Mouse (Mus musculus): ENCODE results near the gene Glt1d1. TPM values are rescaled to one million over a fixed set of nuclear protein-coding genes. Genes with fewer than 3 reads are reported as not detected.

Gene Glt1d1
- not detected for polyA plus RNA-seq (2017; shearing (Covaris generic))

GRCm38 (mm10) chr5:127632167-127633145 lies at the start of gene Glt1d1, which contains the start of gene Slc15a4:
TSS of gene Glt1d1 (plus strand) at chr5:127632262.
TSS of gene Slc15a4 (minus strand) at chr5:127632897.
- ATAC-seq: no peak

- no peak for ATAC-seq
These were observed 48.4 kb upstream of the Glt1d1 start for GRCm38 (mm10) chr5:127583658-127584057.

- ATAC-seq: no peak
These were observed 44.2 kb upstream of the Glt1d1 start for GRCm38 (mm10) chr5:127587854-127588253.

- ATAC-seq: no peak
These were observed 39.7 kb upstream of the Glt1d1 start for GRCm38 (mm10) chr5:127592406-127592805.

DNA sequence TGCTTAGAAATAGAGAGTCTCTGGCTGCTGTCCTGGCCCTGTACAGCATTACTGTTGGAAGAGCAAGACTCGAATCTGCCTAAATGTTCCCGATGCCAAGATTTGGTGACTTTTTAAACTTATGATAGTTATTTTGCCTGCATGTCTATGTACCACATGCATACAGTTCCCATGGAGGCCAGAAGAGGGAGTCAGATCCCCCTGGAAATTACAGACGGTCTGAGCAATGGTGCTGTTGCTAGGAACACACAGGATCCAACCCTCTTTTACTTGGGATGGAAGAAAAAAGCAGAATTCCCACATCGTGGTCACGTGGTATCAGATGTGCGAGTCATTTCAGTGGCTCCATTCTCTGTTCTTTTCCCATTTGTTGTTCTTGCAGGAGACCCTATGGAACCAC lies 39.2 kb upstream of the Glt1d1 start:
- ATAC-seq: no peak

DNA sequence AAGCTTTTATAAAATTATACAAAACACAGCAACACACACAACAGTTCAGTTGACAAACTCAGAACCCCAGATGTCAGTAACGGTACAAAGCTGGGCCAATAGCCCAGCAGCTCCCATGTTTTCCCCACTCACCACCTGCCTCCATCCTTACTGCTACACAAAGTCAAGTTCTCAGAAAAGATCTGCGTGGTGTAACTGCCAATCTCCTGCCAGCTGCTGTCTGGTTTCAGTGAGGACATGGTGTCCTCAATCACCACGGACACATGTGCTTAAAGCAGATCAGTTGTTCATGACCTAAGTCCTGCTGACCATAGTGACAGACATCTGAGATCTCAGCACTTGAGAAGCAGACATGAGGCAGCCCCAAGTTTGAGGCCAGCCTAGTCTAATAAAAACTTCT lies 36.4 kb upstream of the Glt1d1 start:
- ATAC-seq: no peak

- no peak for ATAC-seq
These were observed 35.2 kb upstream of the Glt1d1 start for GRCm38 (mm10) chr5:127596862-127597261.

- no peak for ATAC-seq
These were observed 29.1 kb upstream of the Glt1d1 start for GRCm38 (mm10) chr5:127602996-127603395.

DNA sequence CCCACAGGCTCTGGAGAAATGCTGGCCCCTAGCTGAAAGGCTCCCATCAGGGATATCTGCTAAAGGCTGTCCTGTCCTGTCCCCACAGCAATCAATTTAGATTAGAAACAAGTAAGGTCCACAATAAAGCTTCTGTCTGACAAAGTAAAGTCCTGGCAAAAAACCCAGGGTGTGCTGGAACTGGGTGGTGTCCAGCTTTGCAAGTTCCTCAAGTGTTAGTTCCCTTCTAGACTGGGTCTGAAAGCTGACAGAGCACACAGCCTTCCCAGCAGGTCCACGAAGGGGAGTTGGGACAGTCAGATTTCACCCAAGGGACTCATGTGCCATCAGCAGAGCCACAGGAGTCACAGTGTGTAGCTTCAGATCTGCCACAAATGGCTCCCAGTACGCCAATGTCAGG lies 24.6 kb upstream of the Glt1d1 start:
- ATAC-seq: no peak

GRCm38 (mm10) chr5:127609191-127609714 lies 22.8 kb upstream of the Glt1d1 start:
- ATAC-seq: no peak

- ATAC-seq: no peak
These were observed 21.1 kb upstream of the Glt1d1 start for GRCm38 (mm10) chr5:127610787-127611509.

DNA sequence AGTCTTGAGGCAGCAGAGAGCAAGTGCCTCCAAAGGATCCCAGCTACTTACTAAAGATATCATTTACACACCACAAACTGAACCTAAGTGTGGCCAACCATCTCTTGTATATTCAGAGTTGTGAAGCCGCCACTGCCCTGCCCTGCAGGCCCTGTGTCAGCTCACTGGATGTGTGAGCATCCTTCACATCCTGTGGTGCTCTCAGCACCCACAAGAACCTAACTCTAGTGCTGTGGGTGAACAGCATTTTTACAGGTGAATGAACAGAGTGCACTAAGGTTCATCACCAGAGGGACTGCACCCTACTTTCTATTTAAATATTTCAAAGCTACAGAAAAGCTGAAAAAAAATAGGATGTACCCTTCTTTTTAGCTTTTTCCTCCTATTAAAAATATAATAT lies 20.2 kb upstream of the Glt1d1 start:
- no peak for ATAC-seq

- ATAC-seq: no peak
These were observed 19.7 kb upstream of the Glt1d1 start for GRCm38 (mm10) chr5:127612397-127612796.

DNA sequence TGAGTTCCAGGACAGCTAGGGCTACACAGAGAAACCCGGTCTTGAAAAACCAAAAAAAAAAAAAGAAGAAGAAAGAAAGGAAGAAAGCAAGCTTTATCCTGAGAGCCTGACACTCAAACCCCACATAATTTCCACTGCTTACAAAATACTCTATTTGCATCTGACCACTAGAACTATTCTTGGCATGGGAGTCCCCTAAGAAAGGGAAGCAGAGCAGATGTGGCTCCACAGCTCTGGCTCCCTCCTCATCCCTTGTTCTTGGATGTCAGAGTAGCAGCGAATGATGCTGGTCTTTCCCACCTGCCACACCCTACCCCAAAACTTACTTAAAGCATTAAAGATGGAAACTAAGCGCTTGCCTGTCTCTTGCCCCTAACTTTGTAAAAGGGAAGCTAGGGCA lies 16.6 kb upstream of the Glt1d1 start:
- no peak for ATAC-seq

GRCm38 (mm10) chr5:127616151-127616550 lies 15.9 kb upstream of the Glt1d1 start:
- ATAC-seq: no peak

DNA sequence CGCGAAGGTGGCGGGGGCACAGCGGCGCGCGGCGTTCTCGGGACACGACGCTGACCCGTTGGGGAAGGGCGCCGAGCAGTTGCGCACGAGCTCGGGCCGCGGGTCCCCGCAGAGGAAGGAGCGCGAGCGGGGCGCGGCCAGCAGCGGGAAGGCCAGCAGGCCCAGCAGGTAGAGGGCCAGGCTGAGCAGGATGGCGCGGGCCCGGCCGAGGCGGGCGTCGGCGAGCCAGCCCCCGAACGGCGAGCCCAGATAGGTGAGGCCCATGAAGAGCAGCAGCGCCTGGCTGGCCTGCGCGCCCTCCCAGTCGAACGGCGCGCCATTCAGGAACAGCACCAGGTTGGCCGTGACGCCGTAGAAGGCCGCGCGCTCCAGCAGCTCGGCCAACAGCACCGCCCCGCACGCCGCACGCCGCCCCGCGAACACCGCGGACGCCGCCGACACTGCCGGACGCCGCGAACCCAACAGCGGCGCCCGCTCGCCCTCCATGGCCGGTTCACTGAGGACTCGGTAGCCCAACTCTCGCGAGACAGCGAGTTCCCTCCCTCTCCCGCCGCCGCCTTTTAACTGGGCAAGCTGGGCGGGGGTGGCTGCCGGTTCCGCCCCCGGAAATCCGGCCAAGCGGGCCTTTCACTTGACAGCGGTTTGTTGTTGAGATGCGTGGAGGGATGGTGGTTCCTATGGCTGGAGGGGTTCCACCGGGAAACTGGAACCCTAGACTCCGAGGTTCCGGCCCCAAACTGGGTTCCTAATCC lies 15.0 kb upstream of the Glt1d1 start:
- peak; percentile 96 for ATAC-seq

GRCm38 (mm10) chr5:127618834-127619233 lies 13.2 kb upstream of the Glt1d1 start:
- no peak for ATAC-seq

- ATAC-seq: no peak
These were observed 11.7 kb upstream of the Glt1d1 start for GRCm38 (mm10) chr5:127620371-127620770.

- ATAC-seq: no peak
These were observed 11.0 kb upstream of the Glt1d1 start for GRCm38 (mm10) chr5:127621108-127621507.

DNA sequence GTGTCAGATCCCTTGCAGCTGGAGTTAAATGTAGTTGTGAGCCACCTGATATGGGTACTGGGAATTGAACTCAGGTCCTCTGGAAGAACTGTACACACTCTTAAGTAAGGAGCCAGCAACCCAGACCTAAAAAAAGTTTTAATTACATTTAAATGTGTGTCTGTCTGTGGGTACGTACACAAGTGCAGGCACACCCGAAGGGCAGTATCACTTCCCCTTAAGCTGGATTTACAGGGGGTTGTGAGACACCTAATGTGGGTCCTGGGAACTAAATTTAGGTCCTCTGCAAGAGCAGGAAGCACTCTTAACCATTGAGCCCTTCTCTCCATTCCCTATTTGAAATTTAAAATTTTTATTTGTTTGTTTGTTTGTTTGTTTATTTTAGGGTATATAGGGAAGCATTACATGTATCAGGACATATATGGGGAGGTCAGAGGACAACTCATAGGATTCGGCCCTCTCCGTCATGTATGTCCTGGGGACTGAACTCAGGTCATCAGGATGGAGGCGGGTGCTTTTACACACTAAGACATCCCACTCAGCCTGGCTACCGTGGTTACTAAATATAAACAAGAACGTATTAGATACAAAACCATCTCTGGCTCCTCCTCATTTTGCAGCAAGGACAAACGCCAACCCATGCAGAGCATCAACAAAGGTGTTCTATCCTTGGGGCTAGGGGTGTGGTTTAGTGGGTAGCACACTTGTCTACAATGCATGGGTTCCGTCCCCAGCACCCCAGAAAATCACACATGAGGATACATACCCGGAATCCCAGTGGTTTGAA lies 7.4 kb upstream of the Glt1d1 start:
- ATAC-seq: no peak

GRCm38 (mm10) chr5:127627242-127627641 lies 4.8 kb upstream of the Glt1d1 start:
- no peak for ATAC-seq

DNA sequence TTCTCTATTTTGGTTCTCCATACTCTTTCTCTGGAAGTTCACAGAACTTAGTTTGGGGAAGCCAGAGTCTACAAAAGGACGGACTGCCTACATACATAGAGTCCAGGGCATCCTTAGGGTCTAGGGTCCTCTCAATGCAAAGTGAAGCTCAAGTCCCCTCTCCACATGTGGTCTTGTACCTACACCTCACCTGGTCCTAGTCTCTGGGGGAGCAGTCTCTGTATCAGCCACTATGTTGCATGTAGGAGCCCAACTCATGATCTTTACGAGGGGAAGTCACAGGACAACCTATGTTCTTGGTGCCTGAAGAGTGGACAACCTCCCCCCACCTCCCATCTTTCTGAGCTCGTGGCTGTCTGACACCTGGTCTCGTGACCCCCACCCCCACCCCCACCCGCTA lies 391 bp upstream of the Glt1d1 start:
- ATAC-seq: no peak
